Mouse (Mus musculus) hindlimb bud, embryonic 11.5 days (tissue): ENCODE measurements around the gene Greb1.

Experiments
- DNase-seq: peaks from one replicate; pipeline ENCODE4 v3.0.0-alpha.2; 2012; ENCODE audit warnings: low read depth, low spot score; ENCODE audit errors: extremely low spot score

Greb1 gene

GRCm38 (mm10) chr12:16800259-16800958 lies at the start of gene Greb1:
Greb1 (minus strand) TSS chr12:16800886.
- DNase-seq: no peak

DNA sequence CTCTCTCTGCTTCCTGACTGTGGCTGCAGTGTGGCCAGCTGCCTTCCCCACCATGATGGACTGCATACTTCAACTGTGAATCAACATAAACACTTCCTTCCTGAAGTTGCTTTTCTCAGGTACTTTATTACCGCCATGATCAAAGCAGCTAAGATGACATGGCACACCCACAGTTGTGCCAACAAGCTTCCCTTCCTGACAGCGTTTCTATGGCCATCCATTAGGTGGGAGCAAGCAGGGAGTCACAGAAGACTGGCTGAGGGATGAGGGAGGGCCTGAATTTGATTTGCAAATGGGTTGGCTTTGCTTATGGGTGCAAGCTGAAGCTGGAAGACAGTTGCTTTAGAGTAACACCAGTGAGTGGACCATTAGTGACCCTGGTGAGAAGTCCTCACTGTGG lies 49.1 kb upstream of the Greb1 start:
- DNase-seq: no peak

GRCm38 (mm10) chr12:16848501-16848900 lies 47.8 kb upstream of the Greb1 start:
- no peak for DNase-seq

- no peak for DNase-seq
These were observed 46.6 kb upstream of the Greb1 start for GRCm38 (mm10) chr12:16847204-16847792.

GRCm38 (mm10) chr12:16844623-16845592 lies 44.2 kb upstream of the Greb1 start:
- no peak for DNase-seq

- no peak for DNase-seq
These were observed 40.4 kb upstream of the Greb1 start for GRCm38 (mm10) chr12:16840842-16841782.

DNA sequence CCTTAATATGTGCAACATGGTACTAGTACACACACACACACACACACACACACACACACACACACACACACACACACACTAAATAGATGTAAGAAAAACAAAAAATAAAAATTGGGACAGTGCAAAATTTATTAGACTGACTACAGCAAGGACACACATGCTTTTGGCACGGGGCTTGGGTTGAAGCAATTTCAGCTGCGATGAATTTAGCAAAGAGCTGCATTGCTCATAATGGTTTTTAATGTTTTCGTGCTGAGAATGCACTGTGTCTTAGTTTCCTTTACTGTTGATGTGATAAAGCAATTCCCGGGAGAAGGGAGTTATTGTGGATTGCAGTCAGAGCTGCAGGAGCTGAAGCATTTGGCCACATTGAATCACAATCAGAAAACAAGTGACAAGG lies 37.1 kb upstream of the Greb1 start:
- DNase-seq: no peak

DNA sequence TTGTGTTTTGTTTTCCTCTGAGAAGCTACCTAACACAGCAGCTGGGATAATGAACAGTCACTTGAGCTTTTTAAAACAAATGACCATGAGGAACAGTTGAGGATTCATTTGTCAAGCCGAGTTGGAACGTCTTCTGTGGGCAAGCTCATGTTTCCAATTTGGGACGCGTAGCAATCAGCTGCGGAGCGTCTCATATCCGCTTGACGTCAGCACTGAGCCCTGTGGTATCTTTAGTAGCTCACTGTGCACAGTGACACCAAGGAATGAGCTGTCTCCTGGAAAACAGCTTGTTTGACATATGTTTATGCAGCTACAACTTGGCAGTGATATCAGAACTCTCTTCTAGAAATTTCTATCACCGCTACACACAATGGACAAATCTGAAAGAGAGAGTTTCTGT lies 35.5 kb upstream of the Greb1 start:
- DNase-seq: no peak

GRCm38 (mm10) chr12:16834701-16835100 lies 34.0 kb upstream of the Greb1 start:
- no peak for DNase-seq

DNA sequence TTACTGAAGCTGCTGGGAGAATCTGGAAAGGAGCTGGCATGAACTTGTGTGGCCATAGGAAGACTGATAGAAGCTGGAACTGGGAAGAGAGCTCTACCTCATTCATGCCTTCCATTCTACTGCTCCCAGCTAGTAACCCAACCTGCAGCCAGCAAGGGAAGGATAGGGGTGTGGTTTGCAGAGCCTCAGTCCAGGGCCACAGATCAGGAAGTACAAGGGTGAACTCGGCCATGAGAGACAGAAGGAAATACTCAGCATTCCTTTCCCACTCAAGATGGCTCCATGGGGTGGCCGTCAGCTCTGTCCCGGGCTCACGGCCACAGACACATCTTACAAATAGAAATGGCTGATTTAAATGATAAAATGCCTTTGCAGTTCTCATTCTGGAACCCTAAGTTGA lies 30.4 kb upstream of the Greb1 start:
- no peak for DNase-seq

DNA sequence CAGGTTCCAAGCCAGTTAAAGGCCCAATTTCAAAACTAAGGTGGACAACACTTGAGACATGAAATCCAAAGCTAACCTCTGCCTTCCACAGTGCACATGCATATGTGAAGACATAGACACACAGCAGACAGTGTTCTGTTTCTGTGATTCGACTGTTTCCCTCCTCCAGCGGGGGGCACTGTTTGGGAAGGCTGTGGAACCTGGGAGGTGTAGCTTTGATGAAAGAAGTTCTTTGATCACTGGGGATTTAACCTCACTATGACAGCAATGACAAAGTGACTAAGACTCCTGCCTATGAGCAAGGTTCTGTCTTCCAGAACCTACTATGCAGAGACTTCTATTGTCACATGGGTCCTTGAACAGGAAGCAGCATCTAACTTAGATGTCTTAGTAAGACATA lies 29.1 kb upstream of the Greb1 start:
- no peak for DNase-seq

- no peak for DNase-seq
These were observed 27.8 kb upstream of the Greb1 start for GRCm38 (mm10) chr12:16828505-16828904.

DNA sequence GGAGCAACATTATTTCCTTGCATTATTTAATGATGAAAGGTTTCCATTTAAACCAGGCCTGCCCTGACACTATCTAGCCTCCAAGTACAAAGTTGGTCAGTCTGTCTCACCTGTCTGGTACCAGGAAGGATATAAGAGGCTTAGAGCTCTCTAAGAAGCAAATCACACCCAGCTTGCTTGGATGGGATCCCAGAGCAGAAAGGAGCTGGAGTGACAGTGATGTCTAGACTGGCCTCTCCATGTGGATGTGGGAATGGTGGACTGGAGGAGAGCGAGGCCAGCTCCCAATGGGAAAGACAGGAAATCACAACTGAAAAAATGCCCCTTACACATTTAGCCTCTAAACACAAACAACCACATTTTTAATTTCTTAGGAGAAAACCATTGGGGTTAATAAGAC lies 23.0 kb upstream of the Greb1 start:
- DNase-seq: no peak

DNA sequence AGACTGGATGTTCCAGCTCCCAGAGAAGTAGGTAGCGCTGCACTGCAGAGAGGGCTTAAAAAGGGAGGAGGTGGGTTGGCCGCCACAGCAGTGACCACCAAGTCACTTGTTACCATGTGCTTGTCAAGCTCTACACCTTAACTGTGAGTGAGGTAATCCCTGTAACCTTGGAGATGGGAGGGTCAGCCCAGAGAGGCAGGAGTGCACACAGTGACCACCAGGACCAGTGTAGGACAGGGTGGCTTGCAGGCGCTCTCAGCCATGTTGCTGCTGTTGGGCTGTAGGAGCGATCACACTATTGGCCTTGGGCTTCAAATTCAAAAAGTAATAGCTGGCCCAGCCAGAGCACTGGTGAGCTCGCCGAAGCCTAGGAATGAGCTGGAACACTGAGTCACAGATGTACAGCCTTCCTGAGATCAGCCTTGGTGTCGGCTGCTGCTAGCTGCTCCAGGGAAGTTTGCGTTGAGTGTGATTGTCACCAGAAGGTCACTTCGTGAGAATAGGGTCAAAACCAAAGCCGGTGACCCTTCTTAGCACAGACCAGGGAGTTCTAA lies 21.6 kb upstream of the Greb1 start:
- DNase-seq: no peak

- no peak for DNase-seq
These were observed 20.1 kb upstream of the Greb1 start for GRCm38 (mm10) chr12:16820761-16821160.

GRCm38 (mm10) chr12:16818513-16818912 lies 17.8 kb upstream of the Greb1 start:
- DNase-seq: no peak

- DNase-seq: no peak
These were observed 16.5 kb upstream of the Greb1 start for GRCm38 (mm10) chr12:16817147-16817546.

- no peak for DNase-seq
These were observed 10.8 kb upstream of the Greb1 start for GRCm38 (mm10) chr12:16811477-16811876.

GRCm38 (mm10) chr12:16810525-16811431 lies 10.1 kb upstream of the Greb1 start, which contains the start of gene E2f6:
E2f6 (plus strand) TSS chr12:16810963.
- no peak for DNase-seq
